Mouse (Mus musculus) adrenal gland, postnatal 25 days (tissue): ENCODE data around the gene Smarcd3. TPM values are rescaled to one million over a fixed set of nuclear protein-coding genes. Genes with fewer than 3 reads are reported as not detected.

Source experiments
- DNase-seq: peaks from one replicate; pipeline ENCODE4 v3.0.0; 2021; ENCODE audit warnings: mixed read lengths
- total RNA-seq: library from RNA; stranded (reverse); gene quantifications from 2 replicates; pipeline ENCODE4 v1.2.3, GENCODE M21; 2021

Gene Smarcd3
- total RNA-seq, 1 experiment from 2014 or later, result 18.7 TPM

- no peak for DNase-seq
Observed at GRCm38 (mm10) chr5:24620626-24621025, 3.6 kb downstream of the Smarcd3 start.

- DNase-seq, result no peak
Observed at GRCm38 (mm10) chr5:24620116-24620515, 4.1 kb downstream of the Smarcd3 start.

GRCm38 (mm10) chr5:24618921-24619320, 5.3 kb downstream of the Smarcd3 start:
- no peak for DNase-seq

- no peak for DNase-seq
Observed at GRCm38 (mm10) chr5:24615097-24615496, 9.1 kb downstream of the Smarcd3 start.

- DNase-seq, result no peak
Observed at GRCm38 (mm10) chr5:24612302-24612649, 11.9 kb downstream of the Smarcd3 start.

- peak; percentile 66 for DNase-seq
Observed at GRCm38 (mm10) chr5:24611366-24612301, 12.6 kb downstream of the Smarcd3 start.

- no peak for DNase-seq
Observed at GRCm38 (mm10) chr5:24609388-24609787, 14.8 kb downstream of the Smarcd3 start.

- DNase-seq, result no peak
Observed at GRCm38 (mm10) chr5:24605980-24606665, 18.1 kb downstream of the Smarcd3 start.

- DNase-seq, result no peak
Observed at GRCm38 (mm10) chr5:24605321-24605979, 18.8 kb downstream of the Smarcd3 start.

- DNase-seq, result peak; percentile 94
Observed at GRCm38 (mm10) chr5:24604656-24605100, 19.5 kb downstream of the Smarcd3 start.

GRCm38 (mm10) chr5:24604080-24604655, 20.0 kb downstream of the Smarcd3 start:
- DNase-seq, result no peak

- DNase-seq, result no peak
Observed at GRCm38 (mm10) chr5:24603431-24604010, 20.7 kb downstream of the Smarcd3 start.

- peak; percentile 86 for DNase-seq
Observed at GRCm38 (mm10) chr5:24602751-24603343, 21.4 kb downstream of the Smarcd3 start.

GRCm38 (mm10) chr5:24601911-24602750, 22.1 kb downstream of the Smarcd3 start:
- DNase-seq, result peak; percentile 77

- peak; percentile 45 for DNase-seq
Observed at GRCm38 (mm10) chr5:24601071-24601835, 23.0 kb downstream of the Smarcd3 start.

GRCm38 (mm10) chr5:24600236-24600635, 24.0 kb downstream of the Smarcd3 start:
- DNase-seq, result no peak

- DNase-seq, result no peak
Observed at GRCm38 (mm10) chr5:24599137-24599536, 25.1 kb downstream of the Smarcd3 start.

- DNase-seq, result peak; percentile 70
Observed at GRCm38 (mm10) chr5:24598570-24599006, 25.6 kb downstream of the Smarcd3 start.

GRCm38 (mm10) chr5:24597901-24598569, 26.2 kb downstream of the Smarcd3 start:
- DNase-seq, result no peak
